Mouse (Mus musculus) thymus, adult 2 months (tissue): ENCODE measurements around the gene 1700037H04Rik.

Experiments used
- CTCF ChIP-seq: fragments of 200-500 bp; IDR thresholded peaks from 2 replicates; pipeline ENCODE4 v1.5.1; 2012; ENCODE audit warnings: mild to moderate bottlenecking, control low read depth, low read length, moderate library complexity, borderline replicate concordance; ENCODE audit not compliant: control insufficient read depth, poor library complexity, insufficient read depth; ENCODE audit errors: extremely low read depth
- POLR2A ChIP-seq: fragments of 200-500 bp; IDR thresholded peaks from 2 replicates; pipeline ENCODE4 v1.6.1; 2012; ENCODE audit warnings: mild to moderate bottlenecking, low read length, control low read depth, moderate library complexity; ENCODE audit not compliant: control insufficient read depth, poor library complexity, insufficient read depth; ENCODE audit errors: extremely low read depth

DNA sequence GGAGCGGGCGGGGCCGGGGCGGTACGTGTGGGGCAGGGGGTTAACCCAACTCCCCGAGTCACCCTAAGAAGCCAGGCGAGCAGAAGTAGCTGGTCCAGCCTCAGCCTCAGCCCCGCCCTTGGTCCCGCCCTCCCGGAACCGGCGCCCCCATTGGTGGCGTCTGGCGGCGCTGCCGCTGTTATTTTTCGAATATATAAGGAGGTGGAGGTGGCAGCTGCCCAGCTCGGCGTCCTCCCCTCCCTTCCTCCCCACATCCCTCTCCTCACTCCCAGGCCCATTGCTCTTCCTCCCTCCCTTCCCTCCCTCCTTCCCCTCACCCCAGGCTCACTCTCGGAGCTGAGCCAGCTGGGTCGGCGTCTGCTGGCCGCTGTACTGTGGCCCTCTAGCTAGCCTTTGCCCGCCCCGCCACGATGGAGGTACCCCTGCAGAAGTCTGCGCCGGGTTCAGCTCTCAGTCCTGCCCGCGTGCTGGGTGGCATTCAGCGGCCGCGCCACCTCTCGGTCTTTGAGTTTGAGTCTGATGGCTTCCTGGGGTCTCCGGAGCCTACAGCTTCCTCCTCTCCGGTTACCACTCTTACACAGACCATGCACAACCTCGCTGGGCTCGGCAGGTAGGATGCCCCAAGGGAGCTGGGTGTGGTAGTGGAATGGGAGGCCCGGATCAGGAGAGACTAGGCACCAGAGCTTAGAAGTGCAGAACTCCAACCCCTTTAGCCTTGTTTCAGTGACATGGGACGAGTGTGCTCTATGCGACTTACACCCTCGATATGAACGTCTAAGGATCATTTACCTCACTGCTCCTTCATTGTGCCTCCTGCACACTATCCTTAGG, 27.1 kb upstream of the 1700037H04Rik start, which contains the start of the genes Cdc25b and Spef1:
- TF ChIP-seq CTCF (no peak), POLR2A (no peak)
